Mouse (Mus musculus): ENCODE data around the gene Snx15.
A peak's percentile ranks its signal among the peaks of the same experiment; 100 is the strongest.

DNA sequence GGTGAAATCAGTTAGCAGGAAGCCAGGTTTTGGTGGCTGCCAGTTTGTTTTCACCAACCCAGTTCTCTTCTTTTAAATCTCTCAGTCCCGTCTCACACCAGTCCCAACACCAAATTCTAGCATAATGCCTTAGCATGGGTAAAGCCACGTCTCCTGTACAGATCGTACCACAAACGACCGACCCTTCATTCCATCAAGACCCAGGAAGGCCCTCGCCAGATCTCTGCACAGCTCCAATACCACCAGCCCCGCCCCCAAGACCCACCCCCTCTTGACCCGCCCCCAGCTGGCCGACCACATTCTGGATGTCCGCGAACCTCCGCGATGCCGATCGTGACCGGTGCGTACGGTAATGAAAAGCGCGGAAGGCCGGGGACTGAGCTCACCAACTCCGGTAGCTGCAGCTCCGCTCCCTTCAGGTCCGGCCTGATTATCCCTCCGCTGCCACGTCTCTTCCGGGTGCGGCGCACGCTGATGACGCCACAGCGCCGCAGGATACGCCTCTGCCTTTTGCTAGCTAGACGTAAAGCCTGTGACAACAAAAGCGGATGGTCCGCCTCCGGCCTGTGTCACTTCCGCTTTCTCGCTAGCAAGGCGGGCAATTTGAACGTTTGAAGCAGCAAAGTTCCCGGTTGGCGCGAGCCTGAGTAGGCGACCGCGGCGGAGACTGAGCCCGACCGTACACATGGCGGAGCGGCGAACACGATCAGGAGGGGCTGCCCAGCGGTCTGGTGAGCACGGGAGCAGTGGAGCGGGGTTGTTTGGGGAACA is 43.4 kb downstream of the Snx15 start, which contains the start of the genes Zfpl1 and Cdca5:
- TF ChIP-seq CTCF (IDR thresholded peaks at IDR 0.05; ENCODE audit: low read depth) (0 out of 2 replicates have a peak, but pooled peaks have one; percentile 1), EP300 (optimal IDR thresholded peaks at IDR 0.05) (no peak)
